Mouse (Mus musculus) neural tube, embryonic 14.5 days (tissue): Measurements from ENCODE around the gene Zfp825. TPM values are rescaled to one million over a fixed set of nuclear protein-coding genes. Genes with fewer than 3 reads are reported as not detected.
"Not testable (repeated sequence)": the region's sequence is repeated elsewhere in the genome, so short reads cannot be mapped to it uniquely, and the experiment has no call there.

Source experiments
- ATAC-seq: fragments of 200-750 bp; cut with Nextera tagmentation; 2 replicates; pipeline ENCODE4 v1.8.0; 2017; ENCODE audit warnings: low read depth, mild to moderate bottlenecking, moderate TSS enrichment, moderate library complexity
- H3K27ac ChIP-seq: fragments of 300-500 bp; sonication (generic); 2 replicates; pipeline ENCODE4 v1.5.1; 2014; ENCODE audit warnings: low read depth, mild to moderate bottlenecking, control low read depth, low read length, moderate library complexity, mixed read lengths
- H3K27me3 ChIP-seq: fragments of 300-500 bp; sonication (generic); 2 replicates; pipeline ENCODE4 v1.6.1; 2014; ENCODE audit warnings: low read length; ENCODE audit not compliant: control insufficient read depth, insufficient read depth
- H3K36me3 ChIP-seq: fragments of 300-500 bp; sonication (generic); 2 replicates; pipeline ENCODE4 v1.6.1; 2014; ENCODE audit warnings: low read length, mixed read lengths; ENCODE audit not compliant: control insufficient read depth, insufficient read depth
- H3K4me1 ChIP-seq: fragments of 300-500 bp; sonication (generic); 2 replicates; pipeline ENCODE4 v1.6.1; 2014; ENCODE audit warnings: low read length; ENCODE audit not compliant: control insufficient read depth, insufficient read depth
- H3K4me2 ChIP-seq: fragments of 300-500 bp; sonication (generic); 2 replicates; pipeline ENCODE4 v1.6.1; 2014; ENCODE audit warnings: mild to moderate bottlenecking, low read depth, low read length, control low read depth
- H3K4me3 ChIP-seq: fragments of 300-500 bp; sonication (generic); 2 replicates; pipeline ENCODE4 v1.5.1; 2014; ENCODE audit warnings: low read depth, low read length, control low read depth, mixed read lengths
- H3K9ac ChIP-seq: fragments of 300-500 bp; sonication (generic); replicated peaks from 2 replicates; pipeline ENCODE4 v1.6.1; 2014; ENCODE audit warnings: low read depth, mild to moderate bottlenecking, control low read depth, low read length, mixed read lengths
- H3K9me3 ChIP-seq: fragments of 300-500 bp; sonication (generic); 2 replicates; pipeline ENCODE4 v1.6.1; 2016; ENCODE audit warnings: low read length; ENCODE audit not compliant: control insufficient read depth
- WGBS: fragments of 180-500 bp; shearing (Covaris S2); extraction: QIAGEN DNeasy Blood & Tissue Kit; methylation state at CpG from one replicate; pipeline ENCODE4 v1.1.7; 2014; 5-methylcytosine and 5-hydroxymethylcytosine counted together
- polyA plus RNA-seq: library from polyadenylated mRNA; unstranded; fragments of >200 nt; fragmentation: Nextera tagmentation; extraction: Ambion mirVana; gene quantifications from 2 replicates; pipeline ENCODE4 v1.2.1, GENCODE M21; 2014

Gene Zfp825
- polyA plus RNA-seq, 1 experiment from 2014 or later = 14.8 TPM

DNA sequence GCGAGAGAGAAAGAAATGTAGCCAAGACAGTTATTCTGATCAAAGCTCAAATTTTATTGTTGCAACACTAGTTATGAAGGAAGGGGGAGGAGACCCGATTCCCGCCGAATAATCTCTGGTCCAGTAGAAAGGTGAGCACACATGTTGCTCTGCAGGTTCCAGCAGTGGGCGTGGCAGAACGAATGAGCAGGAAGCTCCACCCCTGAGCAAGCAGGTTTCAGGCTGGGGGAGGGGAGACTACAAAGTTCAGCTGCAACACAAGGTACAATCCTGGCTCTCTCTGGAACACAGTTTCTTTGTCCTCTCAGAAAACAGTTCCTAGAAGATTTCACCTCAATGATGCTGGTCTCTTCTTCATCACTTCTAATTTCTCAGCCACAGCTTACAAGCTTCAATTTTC is 14.2 kb upstream of the Zfp825 start:
- not testable (repeated sequence) for H3K36me3 ChIP-seq, H3K4me3 ChIP-seq, H3K9me3 ChIP-seq, H3K27me3 ChIP-seq, H3K27ac ChIP-seq, H3K9ac ChIP-seq, H3K4me1 ChIP-seq, H3K4me2 ChIP-seq, ATAC-seq
- 86% methylated on average over 6 of the region's 6 CpGs for WGBS

DNA sequence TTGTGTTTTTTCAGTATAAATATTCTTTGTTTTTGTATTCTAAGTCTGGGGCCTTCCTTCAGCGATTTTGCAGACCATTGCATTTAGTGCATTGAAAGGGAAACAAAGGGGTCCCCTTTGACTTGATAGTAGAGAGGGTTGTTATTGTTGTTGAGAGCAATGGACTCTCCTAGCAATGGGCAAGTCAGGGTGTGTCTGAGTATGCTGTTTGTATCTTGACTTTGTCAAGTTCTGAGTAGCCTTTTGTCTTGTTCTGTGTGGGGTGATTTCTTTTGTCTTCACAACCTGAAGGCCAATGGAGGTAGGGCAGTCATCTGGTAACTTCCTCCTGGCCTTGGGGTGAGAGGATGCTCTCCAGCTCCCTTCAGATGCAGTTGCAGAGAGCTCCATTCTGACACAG is 9.1 kb upstream of the Zfp825 start:
- H3K9me3 ChIP-seq, H3K27ac ChIP-seq, ATAC-seq, H3K36me3 ChIP-seq, H3K9ac ChIP-seq, H3K27me3 ChIP-seq, H3K4me1 ChIP-seq, H3K4me2 ChIP-seq, H3K4me3 ChIP-seq: not testable (repeated sequence)
- 81% methylated on average over 1 of the region's 1 CpGs for WGBS

DNA sequence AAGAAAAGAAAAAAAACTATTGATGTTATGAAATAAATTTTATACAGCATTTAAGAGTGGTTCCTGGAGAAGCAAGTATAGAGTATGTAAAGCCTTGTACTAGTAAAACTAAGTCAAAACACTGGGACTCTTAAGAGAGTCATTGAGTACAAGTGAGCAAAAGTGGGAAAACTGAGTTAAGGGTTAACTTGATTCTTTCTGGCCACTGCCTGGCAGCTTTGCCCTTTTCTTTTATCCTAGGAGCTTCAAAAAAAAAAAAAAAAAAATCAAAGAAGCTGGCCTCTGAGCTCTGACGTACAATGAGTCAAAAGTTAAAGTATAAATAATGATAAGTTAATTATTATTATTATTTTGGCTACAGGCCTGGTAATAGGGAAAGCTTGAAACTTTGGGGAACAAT is 5.9 kb upstream of the Zfp825 start:
- H3K9me3 ChIP-seq, H3K4me1 ChIP-seq, H3K4me2 ChIP-seq, ATAC-seq, H3K36me3 ChIP-seq, H3K27me3 ChIP-seq, H3K4me3 ChIP-seq, H3K9ac ChIP-seq, H3K27ac ChIP-seq: not testable (repeated sequence)
- WGBS = 54% methylated on average over 1 of the region's 1 CpGs

DNA sequence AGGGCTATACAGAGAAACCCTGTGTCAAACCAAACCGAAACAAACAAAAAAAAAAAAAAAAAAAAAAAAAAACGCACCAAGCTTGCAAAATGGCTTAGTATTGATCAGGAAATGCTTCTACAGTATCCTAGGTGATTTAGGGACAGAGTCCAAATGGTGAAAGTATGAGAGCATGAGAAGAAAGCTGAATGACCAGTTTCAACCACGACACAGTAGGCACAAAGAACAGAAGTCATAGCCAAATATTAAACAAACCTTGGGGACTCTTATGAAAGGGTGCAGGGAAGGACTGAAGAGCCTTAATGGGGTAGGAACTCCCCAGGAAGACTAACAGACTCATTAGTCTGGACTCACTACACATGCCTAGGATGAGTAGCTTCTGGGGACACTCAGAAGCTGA is 9.5 kb downstream of the Zfp825 start:
- not testable (repeated sequence) for H3K27me3 ChIP-seq, H3K4me2 ChIP-seq, H3K4me1 ChIP-seq, H3K9me3 ChIP-seq, H3K4me3 ChIP-seq, ATAC-seq, H3K36me3 ChIP-seq, H3K9ac ChIP-seq, H3K27ac ChIP-seq
- 91% methylated on average over 3 of the region's 3 CpGs for WGBS

DNA sequence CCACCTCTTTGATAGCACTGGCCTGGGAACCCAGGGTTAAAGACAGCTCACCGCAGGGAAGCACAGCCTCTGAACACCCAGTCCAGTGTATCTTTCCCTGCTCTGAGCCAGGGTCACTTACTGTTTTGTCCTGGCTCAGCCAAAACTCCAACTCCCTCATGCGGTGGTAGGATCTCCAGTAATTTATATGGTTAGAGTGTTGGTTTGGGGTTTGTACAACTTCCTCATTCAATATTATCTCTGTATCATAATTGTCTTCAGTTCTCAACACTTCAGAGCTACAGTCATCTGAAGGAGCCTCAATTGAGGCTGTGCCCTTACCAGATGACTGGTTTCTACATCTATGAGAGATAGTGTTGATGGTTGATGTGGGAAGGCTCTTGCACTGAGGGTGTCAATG is 22.3 kb downstream of the Zfp825 start:
- H3K9ac ChIP-seq, ATAC-seq, H3K4me3 ChIP-seq, H3K4me1 ChIP-seq, H3K27me3 ChIP-seq, H3K9me3 ChIP-seq, H3K27ac ChIP-seq, H3K36me3 ChIP-seq, H3K4me2 ChIP-seq: not testable (repeated sequence)
- WGBS = 89% methylated on average over 2 of the region's 2 CpGs

DNA sequence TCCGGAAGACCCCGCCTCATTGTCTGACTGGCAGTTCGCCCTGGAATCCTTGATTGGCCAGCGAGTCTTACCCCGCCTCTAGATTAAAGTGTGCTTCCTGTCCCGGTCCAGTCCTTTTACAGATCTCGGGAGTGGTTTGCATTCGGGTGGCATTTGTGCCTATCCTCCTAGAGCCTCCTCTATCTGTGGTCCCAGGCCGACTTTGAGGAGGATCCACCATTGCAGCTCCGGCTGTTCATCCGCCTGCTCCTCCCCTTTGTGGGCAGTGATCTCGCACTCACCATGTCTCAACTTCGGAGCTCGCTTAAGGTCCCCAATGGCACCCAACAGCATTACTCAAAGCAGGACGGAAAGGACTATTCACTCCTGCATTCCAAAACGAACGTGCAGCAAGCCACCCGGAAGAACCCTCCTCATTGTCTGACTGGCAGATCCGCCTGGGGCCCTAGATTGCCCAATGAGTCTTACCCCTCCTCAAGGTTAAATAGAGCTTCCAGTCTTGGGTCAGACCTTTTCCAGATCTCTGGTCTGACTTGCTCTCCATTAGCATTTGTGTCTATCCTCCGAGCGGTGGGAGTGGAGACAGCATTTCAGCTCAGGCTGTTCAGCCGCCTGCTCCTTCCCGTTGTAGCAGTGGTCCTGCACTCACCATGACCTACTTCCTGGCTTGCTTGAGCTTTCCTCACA is 30.9 kb downstream of the Zfp825 start:
- Histone ChIP-seq H3K9ac (peak overlapping the region; percentile 59), H3K36me3 (no peaks in the 10 kb centered on the region), H3K4me2 (peak overlapping the region; percentile 60), H3K27me3 (no peaks in the 10 kb centered on the region), H3K4me3 (peak overlapping the region; percentile 51), H3K9me3 (no peaks in the 10 kb centered on the region), H3K4me1 (no peaks in the 10 kb centered on the region), H3K27ac (peak overlapping the region; percentile 79)
- ATAC-seq = peak; percentile 100
- WGBS = under 1% methylated on average over 23 of the region's 23 CpGs

DNA sequence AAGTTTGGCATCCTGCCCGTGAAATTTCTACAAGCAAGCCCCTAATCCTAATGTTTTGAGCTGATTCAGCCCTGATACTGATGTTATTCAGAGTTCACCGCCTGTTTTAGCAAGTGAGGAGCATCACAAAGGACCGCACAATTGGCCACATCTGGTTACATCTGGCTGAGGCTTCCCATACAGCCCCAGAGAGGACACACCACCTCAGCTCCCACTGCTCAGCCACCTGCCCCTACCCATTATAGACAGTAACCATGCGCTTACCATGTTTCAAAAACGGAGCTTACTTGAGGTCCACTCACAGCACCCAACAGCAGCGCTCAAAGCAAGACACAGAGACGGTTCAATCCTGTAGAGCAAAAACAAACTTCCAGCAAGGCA is 31.5 kb downstream of the Zfp825 start:
- H3K27me3 ChIP-seq, H3K4me1 ChIP-seq, H3K9me3 ChIP-seq, ATAC-seq, H3K36me3 ChIP-seq: not testable (repeated sequence)
- 4% methylated on average over 7 of the region's 7 CpGs for WGBS
- Histone ChIP-seq H3K4me2 (peak overlapping the region; percentile 60), H3K4me3 (peak overlapping the region; percentile 51), H3K9ac (peak overlapping the region; percentile 39), H3K27ac (peak overlapping the region; percentile 79)

DNA sequence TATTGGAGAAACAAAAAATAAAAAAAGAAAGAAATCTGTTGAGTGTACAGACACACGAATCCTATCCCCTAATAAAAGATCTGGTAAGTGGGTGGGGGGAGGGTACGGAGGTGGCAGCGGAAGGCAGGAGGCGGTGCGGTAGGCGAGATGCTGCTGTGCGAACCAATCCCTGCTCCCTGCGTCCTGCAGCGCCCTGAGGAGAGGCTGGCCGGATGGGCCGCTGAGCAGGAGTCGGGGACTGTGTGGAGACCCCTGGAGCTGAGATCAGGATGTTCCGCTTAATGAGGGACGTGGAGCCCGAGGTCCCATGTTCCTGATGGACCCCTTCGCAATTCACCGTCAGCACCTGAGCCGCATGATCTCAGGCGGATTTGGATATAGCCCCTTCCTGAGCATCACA is 53.9 kb downstream of the Zfp825 start:
- Histone ChIP-seq H3K4me1 (no peaks in the 10 kb centered on the region), H3K4me3 (no peak overlapping the region), H3K27me3 (no peaks in the 10 kb centered on the region), H3K27ac (no peak overlapping the region), H3K36me3 (no peaks in the 10 kb centered on the region), H3K9me3 (peaks cover 16% of the 10 kb centered on the region), H3K4me2 (no peak overlapping the region), H3K9ac (no peak overlapping the region)
- 32% methylated on average over 19 of the region's 19 CpGs for WGBS
- no peak for ATAC-seq
